Mouse (Mus musculus) thymus, adult 18-20 months (tissue): ENCODE measurements around the gene Gca.
"Not testable (repeated sequence)": the region's sequence is repeated elsewhere in the genome, so short reads cannot be mapped to it uniquely, and the experiment has no call there.

ENCODE experiments used
- DNase-seq, 2 experiments: peaks; one replicate each; pipeline ENCODE4 v3.0.0; 2022; ENCODE audit warnings: mixed read lengths in 2 of 2

Gca gene

DNA sequence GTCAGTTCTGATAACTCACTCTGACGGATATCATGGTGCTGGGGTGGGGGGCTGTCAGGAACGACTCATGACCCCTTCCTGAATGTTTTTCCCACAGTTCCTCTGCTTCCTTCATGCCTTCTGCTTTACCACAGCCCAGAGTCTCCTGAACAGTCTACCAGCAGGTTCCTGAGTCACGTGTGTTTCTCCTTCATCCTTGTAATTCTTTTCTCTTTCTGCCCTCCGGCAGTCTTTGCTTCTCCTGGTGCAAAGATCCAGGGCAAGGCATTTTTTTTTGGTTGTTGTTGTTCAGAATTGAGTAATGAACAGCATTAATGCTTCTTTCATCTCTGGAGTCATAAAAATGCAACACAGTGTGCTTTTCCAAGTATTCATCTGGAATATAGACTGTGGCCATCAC is 6.7 kb downstream of the Gca start:
- DNase-seq, result no peak

DNA sequence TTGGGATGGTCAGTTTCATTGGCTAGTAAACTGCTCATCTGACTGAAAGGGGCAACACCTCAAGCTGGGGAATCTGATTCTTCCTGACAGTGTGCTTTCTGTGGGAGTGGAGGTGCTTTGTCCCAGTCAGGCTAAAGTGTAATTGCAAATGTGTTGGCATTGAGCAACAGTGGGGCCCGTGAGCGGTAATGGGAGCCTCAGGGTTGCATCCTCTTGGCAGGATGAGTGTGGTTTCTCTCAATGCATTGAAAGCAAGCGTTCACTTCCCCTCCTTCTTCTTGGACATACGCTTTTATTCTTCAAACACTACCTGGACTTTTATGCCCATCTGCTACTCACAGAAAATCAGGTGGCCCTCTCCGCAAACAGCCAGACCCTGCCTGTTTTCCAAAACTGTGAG is 8.7 kb downstream of the Gca start:
- no peak for DNase-seq

GRCm38 (mm10) chr2:62681667-62682066 is 17.6 kb downstream of the Gca start:
- DNase-seq, result no peak

DNA sequence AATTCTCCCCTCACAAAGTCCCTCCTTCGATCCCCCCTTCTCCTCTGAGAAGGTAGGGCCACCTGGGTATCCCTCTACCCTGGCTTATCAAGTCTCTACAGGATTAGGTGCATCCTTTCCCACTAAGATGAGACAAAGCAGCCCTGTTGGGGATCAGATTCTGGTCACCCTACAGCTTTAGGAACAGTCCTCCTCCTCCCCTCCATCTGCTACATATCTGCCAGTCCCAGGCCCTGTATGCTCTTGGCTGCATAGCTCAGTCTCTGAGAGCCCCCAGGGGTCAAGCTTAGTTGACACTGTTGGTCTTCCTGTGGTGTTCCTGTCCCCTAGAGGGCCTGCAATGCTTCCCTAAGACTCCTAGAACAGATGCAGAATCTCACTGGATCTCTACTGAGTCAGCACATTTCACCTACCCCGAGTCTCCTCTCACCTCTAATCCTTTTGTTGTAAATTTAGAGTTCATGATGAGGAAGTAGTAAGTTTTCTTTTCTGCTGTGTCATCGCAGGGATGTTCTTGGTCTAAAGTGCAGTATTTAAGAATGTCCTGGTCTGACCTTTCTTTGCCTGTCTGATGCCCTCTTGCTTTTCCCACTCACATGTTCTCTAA is 21.0 kb downstream of the Gca start:
- no peak for DNase-seq

DNA sequence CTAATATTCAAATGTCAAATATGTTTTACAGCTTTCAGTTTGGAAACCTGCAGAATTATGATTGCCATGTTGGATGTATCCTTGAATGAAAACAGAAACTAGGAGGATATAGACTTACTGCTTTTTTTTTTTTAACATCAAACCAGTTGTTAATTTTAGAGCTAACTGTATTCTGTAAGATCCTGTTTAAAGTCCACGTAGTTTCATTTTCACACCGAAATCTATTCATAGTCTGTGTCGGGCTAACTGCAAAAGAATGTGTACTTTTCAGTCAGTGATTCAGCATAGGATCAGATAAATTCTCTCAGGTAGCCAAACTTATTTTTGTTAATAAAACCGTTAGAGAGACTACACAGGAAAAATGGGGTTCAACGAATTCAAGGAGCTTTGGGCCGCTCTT is 21.8 kb downstream of the Gca start:
- DNase-seq, result no peak

DNA sequence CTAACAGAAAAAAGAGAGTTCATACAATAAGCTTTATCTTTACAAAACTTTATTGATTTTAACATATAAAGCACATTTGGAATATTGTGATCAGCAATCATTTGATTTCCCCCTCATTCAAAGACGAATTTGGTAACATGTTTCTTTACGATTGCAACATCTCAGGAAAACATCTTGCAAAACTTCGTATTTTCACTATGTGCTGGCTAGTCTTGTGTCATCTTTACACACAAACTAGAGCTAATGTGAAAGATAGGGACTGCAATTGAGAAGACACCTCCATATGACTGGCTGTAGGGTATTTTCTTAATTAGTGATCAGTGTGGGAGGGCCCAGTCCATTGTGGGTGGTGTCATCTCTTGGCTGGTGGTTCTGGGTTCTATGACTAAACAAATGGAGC is 42.2 kb downstream of the Gca start:
- no peak for DNase-seq

DNA sequence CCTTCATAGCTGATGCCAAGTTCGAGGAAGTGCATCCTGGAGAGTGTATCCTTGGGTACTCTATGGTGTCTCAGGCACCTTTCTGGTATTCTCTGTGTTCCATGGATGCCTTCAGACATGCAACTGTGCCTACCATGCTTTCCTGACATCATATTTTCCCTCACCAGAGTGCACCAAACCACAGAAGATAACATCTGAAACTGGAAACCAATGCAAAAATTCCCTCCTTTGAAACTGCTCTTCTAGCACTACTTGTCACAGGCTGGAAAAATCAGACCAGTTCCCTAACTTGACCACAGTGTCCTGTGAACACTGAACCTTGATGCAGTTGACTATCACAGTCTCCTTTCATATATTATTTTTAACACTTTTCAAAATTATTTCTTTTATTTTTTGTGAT is 45.5 kb downstream of the Gca start:
- no peak for DNase-seq

DNA sequence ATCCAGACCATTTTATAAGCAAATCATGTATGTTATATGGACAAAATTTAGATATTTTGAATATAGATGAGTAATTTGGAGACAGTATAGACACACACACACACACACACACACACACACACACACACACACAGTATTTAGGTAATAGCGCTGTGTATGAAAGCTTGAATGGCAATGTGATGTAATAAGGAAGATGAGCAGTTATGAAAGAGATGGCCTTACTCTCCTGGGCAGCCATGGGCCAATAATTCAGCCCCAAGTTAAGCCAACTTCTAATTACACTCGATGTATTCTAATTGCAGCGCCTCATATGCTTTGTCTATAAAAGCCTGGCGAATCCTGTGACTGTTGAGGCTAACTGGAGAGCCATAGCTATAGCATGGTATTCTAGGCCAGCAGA is 50.3 kb downstream of the Gca start:
- not testable (repeated sequence) for DNase-seq

DNA sequence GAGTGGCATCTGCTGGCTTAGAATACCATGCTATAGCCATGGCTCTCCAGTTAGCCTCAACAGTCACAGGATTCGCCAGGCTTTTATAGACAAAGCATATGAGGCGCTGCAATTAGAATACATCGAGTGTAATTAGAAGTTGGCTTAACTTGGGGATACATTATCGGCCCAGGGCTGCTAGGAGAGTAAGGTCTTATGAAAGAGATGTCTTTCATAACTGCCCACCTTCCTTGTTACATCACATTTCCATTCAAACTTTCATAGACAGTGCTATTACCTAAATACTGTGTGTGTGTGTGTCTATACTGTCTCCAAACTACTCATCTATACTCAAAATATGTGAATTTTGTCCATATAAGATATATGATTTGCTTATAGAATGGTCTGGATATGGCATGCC is 51.2 kb downstream of the Gca start:
- DNase-seq, result no peak

- DNase-seq, result no peak
Observed at GRCm38 (mm10) chr2:62717270-62717669, 53.2 kb downstream of the Gca start.

DNA sequence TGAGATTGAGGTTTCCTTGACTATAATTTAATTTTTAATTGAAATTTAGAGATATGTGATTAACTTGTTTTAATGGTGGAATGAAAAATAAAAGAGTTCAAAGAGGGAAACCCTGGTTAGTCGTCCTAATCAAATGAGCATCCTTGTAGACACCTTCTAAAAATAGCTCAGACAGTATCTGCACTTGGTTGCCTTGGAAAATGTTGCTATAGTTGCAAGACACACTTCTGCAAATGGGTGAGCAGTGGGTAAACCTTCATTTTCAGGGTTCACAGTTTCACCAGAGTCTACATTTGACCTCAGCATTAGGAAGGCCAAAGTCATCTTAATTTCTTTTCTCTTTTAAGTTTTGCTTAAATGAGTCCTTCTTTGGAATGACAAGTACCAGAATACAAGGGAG is 54.3 kb downstream of the Gca start:
- no peak for DNase-seq

GRCm38 (mm10) chr2:62725946-62726345 is 61.9 kb downstream of the Gca start:
- DNase-seq, result no peak

DNA sequence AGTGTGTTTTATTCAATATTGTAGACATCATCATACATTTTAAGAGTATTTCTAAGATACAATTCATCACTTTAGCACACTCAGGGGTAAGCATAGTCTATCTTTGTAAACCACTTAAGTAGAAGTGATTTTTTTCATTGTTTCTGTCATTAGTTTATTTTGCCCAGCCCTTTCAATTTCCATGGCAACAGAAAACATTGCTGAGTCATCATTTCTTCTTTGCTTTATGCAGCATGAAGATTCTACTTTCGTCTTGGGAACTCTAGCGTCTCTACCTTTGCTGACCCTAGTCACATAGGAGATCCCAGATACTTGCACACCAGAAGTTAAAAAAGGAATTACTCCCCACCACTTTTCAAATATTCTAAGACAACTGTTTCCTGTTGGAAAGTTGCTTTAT is 63.6 kb downstream of the Gca start:
- no peak for DNase-seq

- DNase-seq, result no peak
Observed at GRCm38 (mm10) chr2:62730671-62731070, 66.6 kb downstream of the Gca start.

GRCm38 (mm10) chr2:62743098-62743497 is 79.0 kb downstream of the Gca start:
- no peak for DNase-seq
